Mouse (Mus musculus): ENCODE data around the gene Mkln1. TPM values are rescaled to one million over a fixed set of nuclear protein-coding genes. Genes with fewer than 3 reads are reported as not detected.

Mkln1 gene
- 406 TPM for polyA plus RNA-seq (2014; fragmentation: Illumina TruSeq; extraction: RNeasy Lipid Tissue Mini Kit (QIAGEN cat#74804); ENCODE audit: low read depth, low replicate concordance)

DNA sequence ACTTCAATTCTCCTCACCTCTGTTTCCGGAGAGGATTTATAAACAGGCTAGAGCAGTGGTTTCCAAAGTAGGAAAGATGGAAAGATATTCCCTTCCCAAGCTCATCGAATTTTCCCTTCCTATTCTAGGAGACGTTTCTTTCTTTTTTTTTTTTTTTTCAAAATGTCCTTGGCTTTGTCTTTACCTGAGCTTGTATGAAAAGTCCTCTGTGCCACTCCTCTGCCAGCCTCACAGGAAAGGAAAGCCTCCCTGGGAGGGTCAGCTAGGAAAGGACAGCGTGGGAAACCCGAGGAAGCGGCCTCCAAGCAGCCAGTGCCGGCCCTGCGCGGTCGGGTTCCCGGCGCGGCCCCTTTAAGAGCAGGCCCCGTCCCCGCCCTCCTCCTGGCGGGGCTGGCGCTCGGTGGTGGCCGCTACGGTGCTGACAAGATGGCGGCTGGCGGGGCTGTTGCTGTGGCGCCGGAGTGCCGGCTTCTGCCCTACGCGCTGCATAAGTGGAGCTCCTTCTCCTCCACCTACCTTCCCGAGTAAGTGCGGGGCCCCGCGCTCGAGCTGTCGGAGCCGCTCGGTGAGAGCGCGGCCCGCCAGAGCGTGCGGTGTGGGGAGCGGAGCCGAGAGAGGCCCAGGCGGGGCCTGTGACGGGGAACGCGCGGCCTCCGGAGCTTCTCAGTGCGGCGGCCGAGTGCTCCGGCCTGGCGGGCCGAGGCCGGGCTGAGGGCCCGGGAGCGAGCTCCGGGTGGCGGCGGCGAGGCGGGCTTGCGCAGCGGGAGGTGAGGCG lies at the start of gene Mkln1:
Mkln1 (plus strand) TSS at position 305 of the 775 bp plus-strand sequence.

DNA sequence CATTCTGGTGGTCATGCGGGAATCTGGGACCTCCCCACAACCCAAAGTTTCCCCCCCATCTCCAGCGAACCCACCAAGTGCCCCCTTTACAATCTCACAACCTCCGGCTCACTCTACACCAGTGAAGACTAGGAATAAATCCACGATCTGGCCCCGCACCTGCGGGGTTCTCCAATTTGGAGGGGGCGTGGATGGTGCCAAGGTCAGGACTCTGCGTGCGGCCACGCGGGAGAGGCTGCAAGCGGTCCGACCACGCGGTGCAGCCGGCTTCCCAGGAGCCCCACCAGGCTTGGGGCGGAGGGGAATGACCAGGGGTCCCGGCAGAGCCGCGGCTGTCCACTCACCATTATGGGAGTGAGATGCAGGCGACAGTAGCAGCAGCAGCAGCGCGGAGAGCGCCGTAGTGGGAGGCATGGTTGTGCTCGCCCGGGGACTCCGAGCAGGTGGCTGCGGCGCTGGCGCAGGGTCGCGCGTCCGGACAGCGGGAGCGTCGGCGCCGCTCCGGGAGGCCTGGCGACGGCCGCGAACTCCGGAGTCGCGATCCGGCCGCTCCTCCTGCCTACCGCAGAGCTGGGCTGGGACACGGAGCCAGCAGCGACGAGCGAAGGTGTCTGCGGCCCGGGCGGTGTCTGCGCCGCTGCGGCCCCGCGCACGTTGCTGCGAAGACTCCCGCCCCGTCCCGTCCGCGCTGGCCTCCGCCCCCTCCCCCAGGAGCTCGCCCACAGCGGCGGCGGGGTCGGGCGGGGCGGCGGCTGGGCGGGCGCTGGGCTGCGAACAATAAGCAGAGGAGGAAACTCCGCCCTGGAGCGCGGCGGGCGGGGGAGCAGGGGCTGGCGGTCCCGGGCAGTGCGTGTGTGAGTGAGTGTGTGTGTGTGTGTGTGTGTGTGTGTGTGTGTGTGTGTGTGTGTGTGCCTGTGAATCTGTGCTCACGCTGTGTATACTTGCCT lies 165.0 kb downstream of the Mkln1 start, which contains the start of gene Podxl:
Podxl (minus strand) TSS at position 747 of the 947 bp plus-strand sequence.

Other genes starting within 250 kb of the Mkln1 start
- 2.7 TPM for gene Podxl, start 165.2 kb downstream of the Mkln1 start, polyA plus RNA-seq (2014; fragmentation: Illumina TruSeq; extraction: RNeasy Lipid Tissue Mini Kit (QIAGEN cat#74804); ENCODE audit: low read depth, low replicate concordance)